Mouse (Mus musculus) heart, postnatal 10 days (tissue): ENCODE results near the gene Zfp62. TPM values are rescaled to one million over a fixed set of nuclear protein-coding genes. Genes with fewer than 3 reads are reported as not detected.
A peak's percentile ranks its signal among the peaks of the same experiment; 100 is the strongest.
"Not testable (repeated sequence)": the region's sequence is repeated elsewhere in the genome, so short reads cannot be mapped to it uniquely, and the experiment has no call there.

ENCODE experiments used
- DNase-seq, 2 experiments: peaks; one replicate each; pipeline ENCODE4 v3.0.0; 2021
- intact Hi-C: fragments of 180-260 bp; cut with DNase I; formaldehyde crosslinking; loops from one replicate; pipeline ENCODE4 v1.15.1; 2025
- total RNA-seq, 2 experiments: library from RNA; stranded (reverse); gene quantifications; 2 replicates each; pipeline ENCODE4 v1.2.3; 2021

Zfp62 gene
- total RNA-seq, result 10 to 100 TPM; 30.0 to 39.8 TPM

- peak; percentile 96 for DNase-seq
- intact Hi-C loops, result loop anchor here (2.0 to 5.0 kb wide), 3 partner anchors 48 to 402 kb away; partner anchors contain the start of genes Irgm1 and Rack1
These were observed at the start of gene Zfp62 for GRCm38 (mm10) chr11:49203129-49203768. Gene Zfp62, plus strand, starts transcription at chr11:49203292.

GRCm38 (mm10) chr11:49154077-49154476 is 49.0 kb upstream of the Zfp62 start, which contains the start of gene Olfr1394:
Gene Olfr1394, plus strand, starts transcription at chr11:49154377.
- DNase-seq, result no peak
- intact Hi-C loops, result no loop called here

DNA sequence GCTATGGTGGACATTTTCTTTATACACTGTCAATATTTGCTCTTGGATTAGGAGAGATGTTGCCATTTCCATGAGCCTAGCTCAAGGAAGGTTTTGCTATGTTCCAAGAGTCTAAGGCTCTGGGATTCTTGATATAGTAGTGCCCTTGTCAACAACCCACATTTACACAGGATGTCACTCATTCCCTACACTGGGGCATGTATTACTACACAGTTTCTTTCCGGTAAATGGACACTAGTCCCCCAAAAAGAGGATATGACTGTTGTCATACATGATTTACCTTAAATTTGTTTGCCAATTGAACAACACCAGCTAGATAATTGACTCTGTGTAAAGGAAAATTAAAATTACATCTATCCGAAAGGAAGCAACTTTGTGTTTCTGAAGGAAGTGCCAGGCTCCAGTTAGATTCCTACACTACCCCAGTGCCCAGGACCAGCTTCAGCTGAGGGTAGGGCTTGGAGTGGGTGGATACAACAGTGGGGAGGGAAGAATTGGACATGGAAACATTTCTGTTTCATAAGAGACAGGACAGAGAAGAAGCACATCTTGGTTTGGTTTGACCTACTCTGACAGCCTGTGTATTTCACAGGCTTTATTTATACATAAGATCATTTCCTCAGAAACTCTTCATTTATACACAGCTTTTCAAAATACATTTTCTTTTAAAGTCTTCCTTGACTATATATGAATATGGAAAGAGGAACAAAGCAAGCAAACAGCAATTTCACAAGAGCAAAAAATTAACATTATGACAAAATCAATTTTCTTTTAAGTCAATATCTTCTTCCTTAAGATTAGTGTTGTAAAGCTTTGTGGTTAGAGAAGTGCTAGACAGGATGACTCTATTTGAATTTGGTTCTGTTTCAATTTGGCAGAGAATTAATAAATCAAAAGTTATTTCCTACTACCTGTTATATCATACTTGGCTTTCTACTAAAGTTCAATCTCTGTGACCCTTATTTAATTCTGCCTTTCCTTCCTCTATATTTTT is 46.0 kb upstream of the Zfp62 start:
- intact Hi-C loops, result no loop called here
- no peak for DNase-seq

- intact Hi-C loops, result no loop called here
- no peak for DNase-seq
These were observed 34.1 kb upstream of the Zfp62 start for GRCm38 (mm10) chr11:49168839-49169611.

DNA sequence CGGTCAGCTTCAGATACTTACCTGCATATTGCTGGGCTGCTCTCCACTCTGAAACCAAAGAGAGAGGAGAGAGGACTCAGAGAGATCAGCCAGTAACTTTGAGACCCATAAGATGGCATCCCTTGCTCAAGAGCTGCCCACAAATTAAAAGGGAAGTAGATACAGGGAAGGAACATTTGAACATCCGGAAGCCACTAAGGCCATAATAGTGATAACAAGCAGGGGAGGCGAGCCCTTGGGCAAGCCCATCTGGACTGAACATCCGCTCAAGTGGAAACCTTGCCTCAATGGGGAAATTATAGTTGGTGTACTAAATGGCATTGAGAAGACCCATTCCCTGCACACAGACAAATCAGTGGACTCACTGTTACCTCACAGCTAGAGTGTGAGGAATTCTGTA is 32.5 kb upstream of the Zfp62 start:
- intact Hi-C loops, result no loop called here
- DNase-seq, result no peak

- intact Hi-C loops, result no loop called here
- no peak for DNase-seq
These were observed 27.7 kb upstream of the Zfp62 start for GRCm38 (mm10) chr11:49175345-49175744.

- intact Hi-C loops, DNase-seq: not testable (repeated sequence)
These were observed 26.9 kb upstream of the Zfp62 start for GRCm38 (mm10) chr11:49176047-49176779.

- intact Hi-C loops, result no loop called here
- peak in 1 of 2 experiments; percentile 16 for DNase-seq
These were observed 19.9 kb upstream of the Zfp62 start for GRCm38 (mm10) chr11:49183172-49183571.

- intact Hi-C loops, result loop anchor here (2.0 to 5.0 kb wide), 3 partner anchors 74 to 351 kb away; partner anchors contain the start of gene Irgm1
- DNase-seq, result no peak
These were observed 16.6 kb upstream of the Zfp62 start for GRCm38 (mm10) chr11:49186452-49186851.

GRCm38 (mm10) chr11:49186955-49187488 is 16.1 kb upstream of the Zfp62 start, which contains the start of gene Btnl9:
Gene Btnl9, minus strand, starts transcription at chr11:49187159.
- intact Hi-C loops, result loop anchor here (2.0 to 5.0 kb wide), 3 partner anchors 74 to 350 kb away; partner anchors contain the start of gene Irgm1
- DNase-seq, result no peak

DNA sequence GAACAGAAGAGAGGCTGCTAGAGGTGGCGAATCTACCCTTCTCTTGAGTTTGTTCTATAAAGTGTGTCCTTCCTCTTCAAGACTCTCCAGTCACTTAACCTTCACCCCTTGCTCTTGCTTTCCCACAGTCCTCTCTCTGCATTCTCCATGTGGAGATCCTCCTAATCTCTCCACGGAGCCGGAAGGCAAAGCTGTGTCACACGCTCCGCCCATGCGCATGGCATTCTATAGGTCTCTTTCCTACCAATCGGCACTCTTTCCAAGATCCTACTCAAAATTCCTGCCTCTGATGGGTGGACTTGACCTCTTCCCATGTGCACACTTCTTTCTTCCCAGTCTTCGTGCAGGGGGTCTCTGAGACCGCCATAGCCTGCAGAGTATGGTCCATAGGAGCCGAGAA is 15.4 kb upstream of the Zfp62 start:
- no peak for DNase-seq
- intact Hi-C loops, result loop anchor here (2.0 to 5.0 kb wide), 3 partner anchors 75 to 350 kb away; partner anchors contain the start of gene Irgm1

DNA sequence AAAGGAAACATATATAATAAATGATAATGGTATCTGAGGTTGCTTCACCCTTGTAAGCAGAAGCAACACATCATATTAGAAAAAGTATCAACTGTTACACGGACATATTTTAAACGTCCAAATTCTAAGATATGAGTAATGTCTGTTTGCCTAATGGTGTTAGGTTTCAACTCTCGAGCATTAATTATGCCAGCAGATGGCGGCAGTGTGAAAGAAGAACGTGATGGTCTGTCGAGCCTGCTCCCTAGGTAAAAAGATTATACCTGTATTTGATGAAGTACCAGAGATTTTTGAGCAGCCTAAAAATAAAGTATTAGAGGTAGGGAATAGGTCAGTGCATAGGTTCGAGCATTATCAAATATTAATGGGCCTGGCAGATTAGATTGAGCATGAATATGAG is 13.4 kb upstream of the Zfp62 start:
- peak; percentile 78 to 85 for DNase-seq
- intact Hi-C loops, result loop anchor here (1.0 to 5.0 kb wide), 5 partner anchors 82 to 363 kb away; partner anchors contain the start of gene Irgm1

DNA sequence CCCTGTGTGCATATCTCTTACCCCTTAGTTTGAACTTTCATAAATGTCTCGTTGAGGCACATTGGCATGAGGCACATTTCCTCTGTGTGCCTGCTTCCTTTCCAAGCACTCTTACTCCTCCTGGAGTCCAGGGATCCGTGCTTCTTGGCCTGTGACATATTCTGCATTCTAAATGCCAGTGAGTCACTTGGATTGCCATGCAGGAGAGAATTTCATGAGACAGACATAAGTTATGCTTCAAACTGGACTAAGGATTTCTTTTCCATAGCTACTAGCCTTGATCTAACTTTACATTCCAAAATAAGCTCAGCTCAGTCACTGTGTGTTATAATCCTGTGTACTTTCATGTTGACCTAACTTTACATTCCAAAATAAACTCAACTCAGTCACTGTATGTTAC is 12.0 kb upstream of the Zfp62 start:
- intact Hi-C loops, result loop anchor here (5.0 kb wide), 2 partner anchors 221 to 361 kb away; no protein-coding TSS in a partner anchor
- no peak for DNase-seq

DNA sequence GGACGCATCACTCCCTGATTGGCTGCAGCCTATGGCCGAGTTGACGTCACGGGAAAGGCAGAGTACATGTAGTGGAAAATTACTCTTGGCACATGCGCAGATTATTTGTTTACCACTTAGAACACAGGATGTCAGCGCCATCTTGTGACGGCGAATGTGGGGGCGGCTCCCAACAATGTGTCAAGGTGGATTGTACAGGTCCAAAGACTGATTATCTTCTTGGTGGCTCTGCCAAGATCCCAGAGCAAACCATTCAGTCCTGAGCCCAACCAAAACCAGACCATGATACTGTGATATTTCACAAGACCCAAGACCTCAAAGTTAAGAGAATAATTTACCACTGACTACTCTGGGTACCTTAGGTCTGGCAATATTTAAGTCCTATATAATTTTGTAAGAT is 8.3 kb upstream of the Zfp62 start:
- intact Hi-C loops, result loop anchor here (5.0 kb wide), 2 partner anchors 218 to 358 kb away; no protein-coding TSS in a partner anchor
- DNase-seq, result not testable (repeated sequence)

DNA sequence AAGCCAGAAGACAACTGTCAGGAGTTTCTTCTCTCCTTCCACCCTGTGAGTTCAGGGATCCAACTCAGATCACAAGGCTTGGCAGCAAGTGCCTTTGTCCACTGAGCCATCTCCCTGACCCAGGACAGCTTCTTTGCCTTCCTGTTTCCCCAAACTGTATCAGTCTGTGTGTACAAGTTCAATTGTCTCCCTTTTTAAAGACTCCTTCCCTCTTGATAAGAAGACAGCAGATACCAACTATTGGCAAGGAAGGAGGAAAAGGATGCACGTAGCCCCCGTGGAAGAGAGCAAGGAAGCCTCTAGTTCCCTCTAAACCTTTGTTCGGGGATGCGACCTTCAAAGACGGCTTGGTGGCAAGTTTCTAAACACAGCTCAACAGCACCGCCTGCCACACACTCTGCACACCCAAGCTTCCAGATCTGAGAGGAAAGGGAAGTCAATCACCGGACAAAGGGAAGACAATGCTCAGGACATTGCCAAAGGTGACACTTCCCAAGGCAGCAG is 7.2 kb upstream of the Zfp62 start:
- DNase-seq, result peak; percentile 30 to 36
- intact Hi-C loops, result no loop called here

DNA sequence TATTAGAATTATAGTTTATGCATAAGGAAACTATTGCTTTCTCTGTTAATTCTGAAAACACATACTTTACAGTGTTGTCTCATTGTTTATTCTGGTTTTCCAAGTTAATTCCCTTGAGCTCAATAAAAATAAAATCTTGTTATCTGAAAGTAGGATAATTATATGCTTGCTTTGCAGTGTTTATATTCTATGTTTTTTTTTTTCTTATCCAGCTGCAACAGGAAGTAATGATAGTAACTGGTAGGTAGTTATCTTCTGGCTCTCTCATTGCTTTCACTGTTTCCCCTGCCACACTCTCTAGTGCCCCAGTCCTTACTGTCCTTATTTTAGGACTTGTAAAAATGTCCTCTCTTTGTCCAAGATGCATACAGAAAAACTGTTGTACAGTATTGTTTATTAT is 2.4 kb upstream of the Zfp62 start:
- intact Hi-C loops, result loop anchor here (5.0 kb wide), 1 partner anchor 328 kb away; the partner anchor contains the start of gene Irgm1

DNA sequence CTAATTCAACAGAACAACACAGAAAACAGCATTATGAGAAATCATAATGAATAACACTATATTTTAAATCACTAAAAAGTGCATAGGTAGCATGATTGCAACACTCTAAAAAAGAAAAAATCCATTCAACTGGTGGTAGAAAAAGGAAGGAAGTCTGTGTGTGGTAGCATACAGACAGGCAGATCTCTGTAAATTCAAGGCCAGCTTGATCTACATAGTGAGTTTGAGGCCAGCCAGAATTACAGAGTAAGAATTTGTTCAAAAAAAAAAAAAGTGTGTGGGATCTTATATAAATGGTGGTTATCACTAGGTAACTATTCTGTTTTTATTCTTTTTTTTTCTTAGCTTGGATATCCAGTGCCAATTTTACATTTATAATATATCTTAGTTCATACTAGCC is 1.9 kb upstream of the Zfp62 start:
- intact Hi-C loops, result loop anchor here (5.0 kb wide), 1 partner anchor 329 kb away; the partner anchor contains the start of gene Irgm1

More for the DNA sequence above, 2.4 kb upstream of the Zfp62 start:
- no peak for DNase-seq

DNA sequence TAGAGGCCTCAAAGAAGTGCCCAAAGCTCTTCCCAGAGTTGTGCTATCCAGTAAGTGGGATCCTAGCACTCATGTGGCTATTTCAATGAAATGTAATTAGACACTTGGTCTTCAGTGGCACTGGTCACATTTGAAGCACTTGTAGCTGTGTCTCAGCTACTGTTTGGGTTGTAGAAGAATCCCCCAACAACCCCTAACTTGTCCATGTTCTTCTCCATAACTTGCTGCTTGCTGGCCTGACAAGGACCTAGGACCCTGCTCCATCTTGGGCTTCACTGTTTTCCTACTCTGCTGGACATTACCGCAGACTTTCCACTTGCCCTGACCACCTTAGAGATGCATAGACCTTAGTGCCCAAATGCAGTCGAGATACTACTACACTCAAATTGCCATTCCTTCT is 1.0 kb upstream of the Zfp62 start:
- intact Hi-C loops, result loop anchor here (2.0 to 5.0 kb wide), 3 partner anchors 49 to 401 kb away; partner anchors contain the start of genes Irgm1 and Rack1
- peak in 1 of 2 experiments; percentile 21 for DNase-seq

More for the DNA sequence above, 1.9 kb upstream of the Zfp62 start:
- no peak for DNase-seq
